Mouse (Mus musculus) ES-E14 (cell line): ENCODE results near the gene Adra1d. TPM values are rescaled to one million over a fixed set of nuclear protein-coding genes. Genes with fewer than 3 reads are reported as not detected.

Experiments used
- DNase-seq: peaks from one replicate; pipeline ENCODE4 v3.0.0-alpha.2; 2013; ENCODE audit warnings: low read depth, low spot score
- H3K27ac ChIP-seq: 2 replicates; pipeline ENCODE4 v1.5.1; 2012; ENCODE audit warnings: low read depth, mild to moderate bottlenecking, low read length, moderate library complexity, mixed read lengths; ENCODE audit not compliant: poor library complexity, insufficient read depth, severe bottlenecking
- H3K36me3 ChIP-seq: 2 replicates; pipeline ENCODE4 v1.6.1; 2012; ENCODE audit warnings: mild to moderate bottlenecking, low read length, moderate library complexity, mixed read lengths; ENCODE audit not compliant: control insufficient read depth, poor library complexity, insufficient read depth, severe bottlenecking
- H3K4me1 ChIP-seq, 2 experiments: fragments of 150-350 bp in 1 of 2; sonication (generic) in 1 of 2; 2 replicates each; pipeline ENCODE4 v1.6.1; 2012; ENCODE audit warnings: low read length in 2 of 2, mild to moderate bottlenecking in 1 of 2, mixed read lengths in 1 of 2; ENCODE audit not compliant: control insufficient read depth in 2 of 2, insufficient read depth in 2 of 2, poor library complexity in 1 of 2
- H3K4me3 ChIP-seq, 2 experiments: fragments of 150-350 bp in 1 of 2; sonication (generic) in 1 of 2; 2 replicates each; pipeline ENCODE4 v1.5.1; 2012; ENCODE audit warnings: low read length in 2 of 2, low read depth in 1 of 2, mild to moderate bottlenecking in 1 of 2, mixed read lengths in 1 of 2; ENCODE audit not compliant: insufficient read depth in 1 of 2, poor library complexity in 1 of 2, severe bottlenecking in 1 of 2
- H3K9ac ChIP-seq: 2 replicates; pipeline ENCODE4 v1.6.1; 2012; ENCODE audit warnings: low read depth, mild to moderate bottlenecking, low read length, mixed read lengths; ENCODE audit not compliant: poor library complexity, insufficient read depth, severe bottlenecking
- H3K9me3 ChIP-seq: fragments of 150-350 bp; sonication (generic); 2 replicates; pipeline ENCODE4 v1.6.1; 2012; ENCODE audit warnings: low read depth, mild to moderate bottlenecking, low read length; ENCODE audit not compliant: control insufficient read depth, insufficient read depth
- CHD2 ChIP-seq: IDR thresholded peaks from 2 replicates; pipeline ENCODE4 v1.6.1; 2014; ENCODE audit warnings: mild to moderate bottlenecking, low read depth, low read length, inconsistent platforms
- HCFC1 ChIP-seq: IDR thresholded peaks from 2 replicates; pipeline ENCODE4 v1.6.1; 2012; ENCODE audit warnings: low read length, inconsistent platforms, borderline replicate concordance; ENCODE audit not compliant: insufficient read depth
- MAFK ChIP-seq: IDR thresholded peaks from 2 replicates; pipeline ENCODE4 v1.6.1; 2014; ENCODE audit warnings: mild to moderate bottlenecking, low read depth, low read length, inconsistent platforms; ENCODE audit not compliant: insufficient read depth
- ZC3H11A ChIP-seq: IDR thresholded peaks from 2 replicates; pipeline ENCODE4 v1.6.1; 2012; ENCODE audit warnings: low read depth, mild to moderate bottlenecking, inconsistent platforms, low read length, borderline replicate concordance
- ZNF384 ChIP-seq: IDR thresholded peaks from 2 replicates; pipeline ENCODE4 v1.6.1; 2012; ENCODE audit warnings: low read depth, low read length, inconsistent platforms
- in situ Hi-C, 2 experiments: fragments of 600-800 bp; cut with MboI; formaldehyde crosslinking; loops; one replicate each; pipeline ENCODE4 v1.15.1; 2025; ENCODE audit warnings: low sequenced_read_pairs in 2 of 2, inconsistent platforms in 1 of 2; ENCODE audit not compliant: unreplicated experiment in 2 of 2
- total RNA-seq: library from RNA; depleted of rRNA; stranded (reverse); fragments of 300-350 nt; gene quantifications from 2 replicates; pipeline ENCODE4 v1.2.3, GENCODE M21; 2012

Adra1d gene
- total RNA-seq, 1 experiment, result 0.85 TPM

DNA sequence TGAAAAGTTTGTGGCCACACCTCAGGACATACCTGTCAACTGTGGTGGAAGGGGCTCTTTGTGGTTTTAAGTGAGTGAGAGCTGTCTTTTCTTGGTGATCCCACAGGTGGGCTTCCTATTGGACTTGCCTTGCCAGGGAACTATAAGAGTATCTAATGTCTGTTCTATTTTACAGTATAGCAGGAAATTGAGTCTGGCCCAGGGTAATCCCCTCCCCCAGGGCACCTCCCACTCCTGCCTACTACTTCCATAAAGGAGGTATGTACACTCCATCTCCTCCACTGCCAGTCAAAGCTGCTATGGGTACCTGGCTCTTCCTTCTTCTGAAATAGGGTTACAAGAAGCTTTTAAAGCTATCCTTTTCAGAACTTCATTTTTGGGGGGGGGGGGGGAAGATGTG, 56.7 kb downstream of the Adra1d start:
- Histone ChIP-seq H3K4me3 (no peak overlapping the region), H3K36me3 (no peaks in the 10 kb centered on the region), H3K4me1 (peaks cover 10 to 28% of the 10 kb centered on the region in 2 experiments), H3K9ac (no peak overlapping the region), H3K9me3 (no peaks in the 10 kb centered on the region), H3K27ac (no peak overlapping the region; the same call in 1 of the 2 replicates)
- TF ChIP-seq HCFC1 (no peak), MAFK (no peak)
- no peak for DNase-seq
- in situ Hi-C loops, result no loop called here

DNA sequence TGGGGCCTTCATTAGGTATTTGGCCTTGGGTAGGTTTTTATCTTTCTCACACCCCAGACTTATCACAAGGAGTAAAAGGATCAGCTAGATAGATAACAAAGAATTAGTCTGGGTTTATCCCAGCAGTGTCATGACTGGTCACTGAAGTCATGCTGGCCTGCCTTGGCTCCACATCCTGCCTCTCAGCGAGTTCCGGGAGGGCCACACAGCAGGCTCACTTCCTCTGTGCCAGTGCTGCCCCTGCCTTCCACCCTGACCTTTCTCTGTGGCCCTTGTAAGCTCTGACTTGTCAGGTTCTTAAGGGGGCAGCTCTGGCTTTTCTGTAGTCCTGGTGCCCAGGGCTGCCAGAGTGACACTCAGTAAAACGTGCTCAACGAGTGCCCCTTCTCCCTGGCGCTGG, 59.5 kb downstream of the Adra1d start:
- H3K27ac ChIP-seq, result no peak overlapping the region
- H3K9me3 ChIP-seq, result no peaks in the 10 kb centered on the region
- peaks cover 10 to 23% of the 10 kb centered on the region in 2 experiments for H3K4me1 ChIP-seq
- TF ChIP-seq HCFC1 (no peak), ZNF384 (no peak), MAFK (no peak), CHD2 (no peak), ZC3H11A (no peak)
- H3K4me3 ChIP-seq, result no peak overlapping the region
- in situ Hi-C loops, result no loop called here
- no peaks in the 10 kb centered on the region for H3K36me3 ChIP-seq
- no peak overlapping the region for H3K9ac ChIP-seq
- DNase-seq, result no peak

DNA sequence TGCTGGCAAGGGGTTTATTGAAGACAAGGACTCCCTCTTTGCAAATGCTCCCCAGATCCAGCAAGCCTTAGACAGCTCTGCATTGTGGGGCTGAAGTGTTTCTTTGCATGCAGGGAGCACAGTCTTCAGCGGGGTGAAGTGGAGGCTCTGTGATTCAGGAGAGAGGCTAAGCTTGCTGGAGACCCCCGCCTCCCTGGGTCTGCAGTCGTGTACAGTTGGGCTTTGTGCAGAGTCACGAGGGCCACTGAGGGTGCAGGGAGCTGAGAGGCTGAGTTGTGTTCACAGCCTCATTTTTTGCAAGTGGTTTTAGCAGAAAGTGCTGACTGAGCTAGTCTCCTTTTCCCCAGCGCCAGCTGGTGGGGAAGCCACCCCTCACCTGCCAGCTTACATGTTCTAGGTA, 60.2 kb downstream of the Adra1d start:
- no peak overlapping the region for H3K27ac ChIP-seq
- TF ChIP-seq ZC3H11A, result no peak
- TF ChIP-seq ZNF384, result no peak
- TF ChIP-seq CHD2, result no peak
- no peak for TF ChIP-seq HCFC1
- TF ChIP-seq MAFK, result no peak
- in situ Hi-C loops, result no loop called here
- H3K9me3 ChIP-seq, result no peaks in the 10 kb centered on the region
- peaks cover 10 to 22% of the 10 kb centered on the region in 2 experiments for H3K4me1 ChIP-seq
- H3K4me3 ChIP-seq, result no peak overlapping the region
- no peak for DNase-seq
- H3K9ac ChIP-seq, result no peak overlapping the region
- H3K36me3 ChIP-seq, result no peaks in the 10 kb centered on the region

DNA sequence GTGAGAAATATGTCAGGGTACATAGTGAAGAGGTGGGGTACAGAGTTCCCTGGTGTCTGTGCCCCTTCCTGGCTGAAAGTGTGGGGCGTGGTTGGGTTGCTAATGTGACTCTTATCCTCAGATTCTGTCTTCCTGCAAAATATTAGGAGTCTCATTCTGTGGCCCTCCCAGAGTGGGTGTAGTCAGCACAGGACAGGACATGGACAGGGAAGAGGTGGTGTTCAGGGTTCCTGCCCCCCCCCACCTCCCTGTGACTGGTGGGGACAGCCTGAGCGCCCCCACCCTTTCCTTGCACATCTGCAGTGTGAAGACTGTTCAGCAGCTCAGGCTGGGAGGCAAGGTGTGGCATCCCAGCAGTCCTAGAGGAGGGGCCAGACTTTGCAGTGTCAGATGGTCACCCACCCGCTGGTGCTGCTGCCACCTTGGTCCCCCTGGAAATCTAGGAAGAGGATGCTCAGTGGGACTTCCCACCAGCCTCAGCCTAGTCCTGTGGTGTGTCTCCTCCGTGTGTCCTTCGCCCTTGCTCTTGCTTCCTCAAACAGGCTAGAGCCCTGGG, 62.7 kb downstream of the Adra1d start:
- no peak overlapping the region; the same call in 1 of the 2 replicates for H3K9ac ChIP-seq
- no peaks in the 10 kb centered on the region for H3K9me3 ChIP-seq
- TF ChIP-seq HCFC1 (no peak), MAFK (no peak), ZC3H11A (no peak), ZNF384 (no peak), CHD2 (no peak)

DNA sequence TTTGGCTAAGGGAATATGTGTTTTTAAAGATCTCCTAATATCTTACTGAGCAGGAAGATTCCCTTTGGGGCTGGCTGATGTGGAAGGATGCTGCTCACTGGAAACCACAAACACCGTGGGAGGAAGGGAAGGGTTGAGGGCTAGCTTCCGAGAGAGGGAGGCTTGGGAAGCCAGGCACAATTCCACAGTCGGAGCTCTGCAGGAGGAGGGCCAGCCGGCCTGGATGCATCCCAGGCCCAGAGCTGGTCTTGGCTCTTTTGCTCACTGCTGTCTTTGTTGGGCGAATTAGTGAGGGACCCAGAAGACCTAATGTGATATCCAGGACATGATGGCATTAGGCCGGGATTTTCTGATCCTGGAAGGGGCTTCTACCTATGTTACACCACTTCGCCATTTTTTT, 63.9 kb downstream of the Adra1d start:
- no peaks in the 10 kb centered on the region for H3K9me3 ChIP-seq
- peaks cover 0 to 15% of the 10 kb centered on the region in 2 experiments; a peak in 3 of 4 replicates for H3K4me1 ChIP-seq
- TF ChIP-seq ZC3H11A (no peak), MAFK (no peak)
- H3K9ac ChIP-seq, result no peak overlapping the region
- no peak overlapping the region for H3K4me3 ChIP-seq
- no peaks in the 10 kb centered on the region for H3K36me3 ChIP-seq
- no peak for DNase-seq
- in situ Hi-C loops, result no loop called here
- H3K27ac ChIP-seq, result no peak overlapping the region

More for the DNA sequence above, 62.7 kb downstream of the Adra1d start:
- Histone ChIP-seq H3K36me3 (no peaks in the 10 kb centered on the region), H3K4me3 (no peak overlapping the region), H3K4me1 (peaks cover 3 to 19% of the 10 kb centered on the region in 2 experiments; a peak in 3 of 4 replicates), H3K27ac (no peak overlapping the region)
- DNase-seq, result no peak
- in situ Hi-C loops, result no loop called here
